Mouse (Mus musculus): ENCODE data around the gene Atxn7. TPM values are rescaled to one million over a fixed set of nuclear protein-coding genes. Genes with fewer than 3 reads are reported as not detected.

The Atxn7 gene
- polyA plus RNA-seq, 1 experiment = 2.3 TPM

DNA sequence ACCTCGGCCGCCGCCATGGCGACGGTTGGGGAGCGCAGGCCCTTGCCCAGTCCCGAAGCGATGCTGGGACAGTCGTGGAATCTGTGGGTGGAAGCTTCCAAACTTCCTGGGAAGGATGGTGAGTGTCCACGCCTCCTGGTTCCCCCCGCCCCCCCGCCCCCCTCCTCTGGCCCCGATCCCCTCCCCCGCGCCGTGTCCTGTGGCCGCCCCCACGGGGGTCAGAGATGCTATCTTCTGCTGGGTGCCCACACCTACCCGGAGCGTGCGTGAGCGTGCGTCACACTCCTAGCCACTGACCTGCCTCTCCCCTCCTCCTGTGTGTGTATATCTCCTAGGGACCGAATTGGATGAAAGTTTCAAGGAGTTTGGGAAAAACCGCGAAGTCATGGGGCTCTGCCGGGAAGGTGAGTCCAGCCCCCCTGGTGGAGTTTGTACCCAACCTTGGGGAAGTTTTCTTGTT lies 52.0 kb downstream of the Atxn7 start:
- no peaks in the 10 kb centered on the region for H3K27me3 ChIP-seq (replicated peaks)
- TF ChIP-seq FLI1 (IDR thresholded peaks at IDR 0.05; ENCODE audit: low read length) (no peak), GATA1 (IDR thresholded peaks at IDR 0.05; ENCODE audit: borderline replicate concordance, low read length) (no peak)

DNA sequence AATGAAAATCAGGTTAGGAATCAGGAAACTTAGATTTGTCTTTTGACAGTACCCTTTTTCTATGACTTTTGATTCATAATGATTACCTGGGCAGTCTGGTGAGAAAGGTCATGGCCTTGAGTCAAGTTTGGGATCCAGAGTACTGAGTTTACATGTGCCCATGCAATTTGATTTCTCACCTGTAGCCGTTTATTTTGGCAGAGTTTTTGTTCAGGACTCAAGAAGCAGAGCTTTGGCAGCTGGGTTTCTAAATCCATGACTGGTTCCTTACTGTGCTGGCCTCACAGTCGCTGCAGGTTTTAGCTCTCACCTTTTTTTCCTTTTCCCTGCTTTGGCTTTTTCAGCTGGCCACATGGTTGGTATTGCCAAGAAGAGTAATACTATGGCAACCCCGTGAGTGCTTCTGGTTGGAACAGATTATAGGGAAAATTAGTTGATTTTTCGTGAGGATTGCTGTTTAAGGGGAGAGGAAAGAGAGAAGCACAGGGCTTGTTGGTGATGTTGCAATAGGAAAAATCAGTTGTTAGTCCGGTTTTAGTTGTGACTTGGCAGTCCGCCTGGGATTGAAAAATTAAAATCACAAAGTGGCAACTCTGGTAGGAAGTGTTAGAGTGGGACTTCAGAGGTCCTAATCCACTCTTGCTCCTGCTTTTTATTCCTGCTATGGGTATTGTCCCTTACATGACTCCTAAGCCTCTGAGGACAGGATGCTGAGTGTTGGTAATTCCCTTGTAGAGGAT lies 53.6 kb downstream of the Atxn7 start:
- Histone ChIP-seq H3K4me3 (replicated peaks) (no peak overlapping the region), H3K9me3 (no peaks in the 10 kb centered on the region), H3K27me3 (replicated peaks) (no peaks in the 10 kb centered on the region), H3K36me3 (replicated peaks; ENCODE audit: low read length) (peaks cover 38% of the 10 kb centered on the region), H3K4me1 (peaks cover 40% of the 10 kb centered on the region)
- no peak for TF ChIP-seq FLI1 (IDR thresholded peaks at IDR 0.05; ENCODE audit: low read length)

More for the DNA sequence above, 52.0 kb downstream of the Atxn7 start:
- H3K4me1 ChIP-seq = peaks cover 29% of the 10 kb centered on the region
- peak overlapping the region; percentile 94 for H3K4me3 ChIP-seq (replicated peaks)
- no peaks in the 10 kb centered on the region for H3K9me3 ChIP-seq
- H3K36me3 ChIP-seq (replicated peaks; ENCODE audit: low read length) = peaks cover 24% of the 10 kb centered on the region

DNA sequence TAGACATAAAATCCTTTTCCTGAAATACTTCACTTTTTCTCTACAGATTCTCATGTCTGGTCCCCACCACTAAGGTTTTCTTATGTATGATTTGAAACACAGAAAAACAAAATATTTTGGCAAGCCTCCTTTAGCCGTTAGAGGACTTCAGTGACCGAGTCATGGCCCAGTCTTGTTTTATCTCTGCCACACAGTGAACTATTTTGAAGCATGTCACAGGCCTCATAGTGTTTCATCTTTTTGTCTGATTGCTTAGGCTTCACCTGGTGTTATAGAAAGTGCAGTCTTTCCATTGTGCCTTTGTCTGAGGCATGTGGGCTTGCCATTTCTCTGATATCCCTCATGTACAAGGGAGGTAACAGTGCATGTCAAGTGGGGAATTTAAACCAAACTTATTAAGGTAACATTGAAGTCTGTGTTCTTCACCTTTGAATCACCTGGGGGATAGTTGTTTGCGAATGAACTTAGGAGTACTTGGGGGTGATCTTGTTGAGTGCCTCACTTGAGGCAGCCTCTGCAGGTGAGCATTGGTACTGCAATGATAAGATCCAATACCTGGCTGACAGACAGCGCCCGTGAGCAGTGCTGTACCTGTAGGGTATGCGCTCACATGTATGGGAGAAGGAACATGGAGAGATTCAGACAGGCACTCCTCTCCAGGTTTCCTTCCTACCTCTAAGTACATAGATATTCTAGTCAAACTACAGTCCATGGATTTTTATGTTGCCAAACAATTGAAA lies 58.1 kb downstream of the Atxn7 start:
- peaks cover 53% of the 10 kb centered on the region for H3K36me3 ChIP-seq (replicated peaks; ENCODE audit: low read length)
- H3K4me3 ChIP-seq (replicated peaks) = no peak overlapping the region
- H3K9me3 ChIP-seq = no peaks in the 10 kb centered on the region
- H3K4me1 ChIP-seq = peaks cover 25% of the 10 kb centered on the region
- TF ChIP-seq GATA1 (IDR thresholded peaks at IDR 0.05; ENCODE audit: borderline replicate concordance, low read length) (no peak), FLI1 (IDR thresholded peaks at IDR 0.05; ENCODE audit: low read length) (no peak)
- H3K27me3 ChIP-seq (replicated peaks) = no peaks in the 10 kb centered on the region

DNA sequence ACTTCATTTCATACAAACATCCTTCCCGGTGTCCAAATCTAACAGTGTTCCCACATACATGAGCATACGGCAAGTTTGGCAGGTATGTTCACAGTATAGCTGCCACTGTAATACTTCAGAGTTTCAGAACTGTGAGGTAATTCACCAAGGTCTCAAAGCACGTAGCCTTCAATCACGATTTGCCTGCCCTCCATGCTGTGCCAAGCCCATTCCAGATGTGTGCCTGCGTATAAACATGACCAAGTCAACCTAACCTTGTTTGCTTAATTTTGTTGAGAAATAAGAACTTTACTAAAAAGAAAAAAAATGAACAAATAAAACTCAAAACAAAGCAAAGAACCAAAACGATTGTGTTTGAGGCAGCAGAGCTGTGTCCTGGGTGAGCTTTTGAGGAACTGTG lies 60.0 kb downstream of the Atxn7 start:
- H3K4me1 ChIP-seq = peaks cover 20% of the 10 kb centered on the region
- H3K27me3 ChIP-seq (replicated peaks) = no peaks in the 10 kb centered on the region
- TF ChIP-seq GATA1 (IDR thresholded peaks at IDR 0.05; ENCODE audit: borderline replicate concordance, low read length) (no peak), FLI1 (IDR thresholded peaks at IDR 0.05; ENCODE audit: low read length) (no peak)
- H3K4me3 ChIP-seq (replicated peaks) = no peak overlapping the region
- no peaks in the 10 kb centered on the region for H3K9me3 ChIP-seq
- peaks cover 43% of the 10 kb centered on the region for H3K36me3 ChIP-seq (replicated peaks; ENCODE audit: low read length)

DNA sequence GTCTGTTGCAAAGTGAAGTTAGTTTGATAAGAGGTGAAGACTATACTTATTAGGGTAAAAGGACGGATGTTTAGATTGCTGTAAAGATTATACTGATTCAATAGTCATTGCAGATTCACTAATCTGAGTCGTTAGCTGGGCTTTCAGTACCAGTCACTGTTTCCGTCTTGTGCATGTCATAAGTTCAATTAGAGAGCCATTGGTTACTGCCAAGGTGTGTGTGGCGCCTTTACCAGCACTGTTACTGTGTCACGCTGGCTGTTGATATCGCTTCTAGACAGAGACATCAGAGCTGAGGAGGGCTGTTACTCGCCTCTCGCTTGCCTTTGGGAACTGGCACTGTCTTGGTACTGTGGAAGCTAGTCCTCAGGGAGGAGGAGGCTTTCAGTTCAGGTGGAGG lies 64.6 kb downstream of the Atxn7 start:
- H3K4me1 ChIP-seq = peaks cover 6% of the 10 kb centered on the region
- TF ChIP-seq FLI1 (IDR thresholded peaks at IDR 0.05; ENCODE audit: low read length) (no peak), GATA1 (IDR thresholded peaks at IDR 0.05; ENCODE audit: borderline replicate concordance, low read length) (no peak)

DNA sequence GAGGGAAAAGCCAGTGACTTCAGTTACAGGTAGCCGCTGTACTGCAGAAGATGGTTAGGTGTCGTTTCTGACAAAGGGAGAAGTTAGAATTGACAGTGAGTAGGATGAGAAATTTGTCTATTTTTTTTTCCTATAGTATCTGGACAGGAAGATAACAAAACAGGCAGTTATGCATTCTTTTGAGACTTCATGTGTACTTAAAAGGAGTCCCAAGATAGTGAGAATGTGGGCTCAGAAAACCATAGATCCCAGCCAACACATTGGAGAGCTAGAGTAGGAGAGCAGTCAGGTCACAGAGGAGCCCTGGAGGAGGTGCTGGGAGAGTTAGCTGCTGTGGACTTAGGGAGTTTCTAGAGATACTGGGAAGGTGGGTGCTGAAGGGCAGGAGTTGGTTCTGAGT lies 69.4 kb downstream of the Atxn7 start:
- Histone ChIP-seq H3K4me1 (peaks cover 26% of the 10 kb centered on the region), H3K36me3 (replicated peaks; ENCODE audit: low read length) (peaks cover 47% of the 10 kb centered on the region), H3K9me3 (no peaks in the 10 kb centered on the region), H3K4me3 (replicated peaks) (no peak overlapping the region), H3K27me3 (replicated peaks) (no peaks in the 10 kb centered on the region)
- TF ChIP-seq GATA1 (IDR thresholded peaks at IDR 0.05; ENCODE audit: borderline replicate concordance, low read length) (no peak), FLI1 (IDR thresholded peaks at IDR 0.05; ENCODE audit: low read length) (no peak)

More for the DNA sequence above, 64.6 kb downstream of the Atxn7 start:
- no peak overlapping the region for H3K4me3 ChIP-seq (replicated peaks)
- H3K9me3 ChIP-seq = no peaks in the 10 kb centered on the region
- peaks cover 24% of the 10 kb centered on the region for H3K36me3 ChIP-seq (replicated peaks; ENCODE audit: low read length)
- H3K27me3 ChIP-seq (replicated peaks) = no peaks in the 10 kb centered on the region

- H3K9me3 ChIP-seq = no peaks in the 10 kb centered on the region
- TF ChIP-seq GATA1 (IDR thresholded peaks at IDR 0.05; ENCODE audit: borderline replicate concordance, low read length) (no peak), FLI1 (IDR thresholded peaks at IDR 0.05; ENCODE audit: low read length) (no peak)
- no peak overlapping the region for H3K4me3 ChIP-seq (replicated peaks)
- H3K27me3 ChIP-seq (replicated peaks) = no peaks in the 10 kb centered on the region
- H3K36me3 ChIP-seq (replicated peaks; ENCODE audit: low read length) = peaks cover 42% of the 10 kb centered on the region
- H3K4me1 ChIP-seq = peaks cover 40% of the 10 kb centered on the region
Observed at GRCm38 (mm10) chr14:14032842-14033241, 71.6 kb downstream of the Atxn7 start.

GRCm38 (mm10) chr14:14036352-14036751 lies 75.1 kb downstream of the Atxn7 start:
- Histone ChIP-seq H3K4me1 (peaks cover 44% of the 10 kb centered on the region), H3K27me3 (replicated peaks) (no peaks in the 10 kb centered on the region), H3K9me3 (no peaks in the 10 kb centered on the region), H3K4me3 (replicated peaks) (no peak overlapping the region), H3K36me3 (replicated peaks; ENCODE audit: low read length) (peaks cover 44% of the 10 kb centered on the region)
- TF ChIP-seq GATA1 (IDR thresholded peaks at IDR 0.05; ENCODE audit: borderline replicate concordance, low read length) (no peak), FLI1 (IDR thresholded peaks at IDR 0.05; ENCODE audit: low read length) (no peak)

- no peaks in the 10 kb centered on the region for H3K9me3 ChIP-seq
- peaks cover 43% of the 10 kb centered on the region for H3K4me1 ChIP-seq
- no peak overlapping the region for H3K4me3 ChIP-seq (replicated peaks)
- H3K27me3 ChIP-seq (replicated peaks) = no peaks in the 10 kb centered on the region
- no peak for TF ChIP-seq FLI1 (IDR thresholded peaks at IDR 0.05; ENCODE audit: low read length)
- TF ChIP-seq GATA1 (IDR thresholded peaks at IDR 0.05; ENCODE audit: borderline replicate concordance, low read length) = no peak
- peaks cover 41% of the 10 kb centered on the region for H3K36me3 ChIP-seq (replicated peaks; ENCODE audit: low read length)
Observed at GRCm38 (mm10) chr14:14038233-14038632, 77.0 kb downstream of the Atxn7 start.

DNA sequence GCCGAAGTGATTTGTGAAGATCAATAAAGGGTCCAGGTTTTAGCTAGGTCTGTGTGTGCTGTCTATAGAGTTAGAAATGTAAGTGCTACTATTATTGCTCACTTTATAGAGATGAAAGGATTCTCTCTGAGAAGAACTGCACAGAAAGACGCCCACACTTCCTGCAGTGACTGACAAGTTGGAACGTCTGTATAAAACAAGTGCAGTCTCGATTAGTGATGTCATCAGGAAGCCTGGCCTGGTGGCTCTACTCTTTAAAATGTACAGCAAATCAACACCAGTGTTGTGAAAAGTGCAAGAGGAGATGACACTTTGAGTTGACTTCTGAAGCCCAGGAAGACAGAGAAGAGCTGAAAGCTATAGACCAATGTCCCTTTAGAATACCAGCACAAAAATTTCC lies 81.1 kb downstream of the Atxn7 start:
- Histone ChIP-seq H3K9me3 (no peaks in the 10 kb centered on the region), H3K27me3 (replicated peaks) (no peaks in the 10 kb centered on the region), H3K36me3 (replicated peaks; ENCODE audit: low read length) (peaks cover 48% of the 10 kb centered on the region), H3K4me1 (peaks cover 13% of the 10 kb centered on the region), H3K4me3 (replicated peaks) (no peak overlapping the region)
- TF ChIP-seq GATA1 (IDR thresholded peaks at IDR 0.05; ENCODE audit: borderline replicate concordance, low read length) (no peak), FLI1 (IDR thresholded peaks at IDR 0.05; ENCODE audit: low read length) (no peak)
